Mouse (Mus musculus) stomach, postnatal 0 days (tissue): Measurements from ENCODE around the gene Gm10306.

Experiments used
- CTCF ChIP-seq: IDR thresholded peaks from 2 replicates; pipeline ENCODE4 v1.5.1; 2016; ENCODE audit warnings: antibody characterized with exemption, low read depth, mild to moderate bottlenecking, moderate library complexity
- EP300 ChIP-seq: optimal IDR thresholded peaks from 2 replicates; pipeline ENCODE3; 2016; ENCODE audit warnings: antibody characterized with exemption

- no peak for TF ChIP-seq CTCF
- no peak for TF ChIP-seq EP300
Measured at GRCm38 (mm10) chr4:94561954-94562648, 5.8 kb downstream of the Gm10306 start.
